Mouse (Mus musculus): ENCODE measurements around the gene Agap1. TPM values are rescaled to one million over a fixed set of nuclear protein-coding genes. Genes with fewer than 3 reads are reported as not detected.

Gene Agap1
- polyA plus RNA-seq, 1 experiment from 2014 or later, result 31.9 TPM

GRCm38 (mm10) chr1:89509763-89510340 is 55.2 kb downstream of the Agap1 start:
- ATAC-seq, result peak; percentile 31
- H3K9me3 ChIP-seq (ENCODE audit: control insufficient read depth, low read length), result no peaks in the 10 kb centered on the region
- no peak overlapping the region for H3K4me2 ChIP-seq (ENCODE audit: low read length)
- no peak overlapping the region for H3K4me3 ChIP-seq (ENCODE audit: low read length)
- no peaks in the 10 kb centered on the region for H3K36me3 ChIP-seq (ENCODE audit: control insufficient read depth, insufficient read depth, low read length)
- H3K9ac ChIP-seq (ENCODE audit: low read depth, low read length), result no peak overlapping the region
- H3K27ac ChIP-seq (ENCODE audit: low read depth, low read length), result peak overlapping the region; percentile 31; the same call in 1 of the 2 replicates
- H3K27me3 ChIP-seq (replicated peaks; ENCODE audit: control insufficient read depth, insufficient read depth, low read length), result no peaks in the 10 kb centered on the region
- 48% methylated on average over 8 of the region's 8 CpGs for WGBS
- H3K4me1 ChIP-seq (ENCODE audit: control insufficient read depth, insufficient read depth, low read depth, low read length), result peaks cover 26% of the 10 kb centered on the region

DNA sequence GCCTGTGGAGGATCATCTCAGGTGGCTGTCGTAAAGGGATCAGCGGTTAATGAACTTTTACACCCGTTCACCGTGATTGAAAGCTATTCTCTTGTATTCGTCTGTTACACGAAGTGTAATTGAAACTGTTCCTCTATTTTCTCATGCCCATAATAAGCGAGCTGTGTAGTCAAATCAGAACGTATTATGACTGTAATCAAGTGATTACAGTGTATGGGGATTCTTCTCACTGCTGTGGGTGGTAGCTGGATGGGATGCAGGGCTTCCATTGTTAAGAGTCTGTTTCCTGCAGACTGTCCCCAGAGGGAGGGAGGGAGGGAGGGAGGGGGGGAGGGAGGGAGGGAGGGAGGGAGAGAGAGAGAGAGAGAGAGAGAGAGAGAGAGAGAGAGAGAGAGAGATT is 56.1 kb downstream of the Agap1 start:
- Histone ChIP-seq H3K9ac (ENCODE audit: low read depth, low read length) (no peak overlapping the region), H3K27me3 (replicated peaks; ENCODE audit: control insufficient read depth, insufficient read depth, low read length) (no peaks in the 10 kb centered on the region), H3K36me3 (ENCODE audit: control insufficient read depth, insufficient read depth, low read length) (no peaks in the 10 kb centered on the region), H3K27ac (ENCODE audit: low read depth, low read length) (no peak overlapping the region; the same call in 1 of the 2 replicates), H3K4me3 (ENCODE audit: low read length) (no peak overlapping the region), H3K4me2 (ENCODE audit: low read length) (no peak overlapping the region), H3K9me3 (ENCODE audit: control insufficient read depth, low read length) (no peaks in the 10 kb centered on the region), H3K4me1 (ENCODE audit: control insufficient read depth, insufficient read depth, low read depth, low read length) (peaks cover 26% of the 10 kb centered on the region)
- WGBS, result 28% methylated on average over 8 of the region's 8 CpGs
- no peak for ATAC-seq

DNA sequence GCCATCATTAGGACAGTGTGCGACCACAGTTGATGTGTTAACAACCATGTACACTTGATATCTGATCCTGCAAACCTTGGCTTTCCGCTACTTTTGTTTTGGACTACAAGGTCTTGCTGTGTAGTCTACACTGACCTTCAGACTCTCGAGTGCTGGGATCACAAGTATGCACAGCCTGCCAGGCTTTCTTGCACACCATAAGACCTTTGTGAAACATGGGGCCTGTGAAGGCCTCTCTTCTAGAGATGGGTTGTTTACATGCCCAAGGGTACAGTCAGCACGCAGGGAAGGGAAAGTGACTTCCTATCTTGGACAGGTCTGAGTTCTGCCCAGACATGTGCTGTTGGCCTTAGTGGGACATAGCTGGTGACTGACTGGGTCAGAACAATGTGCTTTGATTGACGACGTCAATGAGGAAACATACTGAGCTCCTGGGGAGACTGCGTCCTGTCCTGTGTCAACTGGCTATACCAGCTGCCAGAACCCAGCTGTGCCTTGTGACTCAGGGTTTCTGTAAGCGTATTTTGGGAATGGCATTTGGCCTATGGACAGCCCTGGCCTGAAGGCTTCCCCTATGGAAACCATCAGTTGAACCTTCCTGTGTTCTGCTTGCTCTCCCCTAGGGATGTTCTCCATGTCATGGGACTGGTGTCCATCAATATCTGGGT is 59.1 kb downstream of the Agap1 start:
- H3K36me3 ChIP-seq (ENCODE audit: control insufficient read depth, insufficient read depth, low read length), result no peaks in the 10 kb centered on the region
- peaks cover 37% of the 10 kb centered on the region for H3K4me1 ChIP-seq (ENCODE audit: control insufficient read depth, insufficient read depth, low read depth, low read length)
- H3K9me3 ChIP-seq (ENCODE audit: control insufficient read depth, low read length), result no peaks in the 10 kb centered on the region
- H3K27ac ChIP-seq (ENCODE audit: low read depth, low read length), result no peak overlapping the region
- WGBS, result 63% methylated on average over 8 of the region's 8 CpGs
- H3K27me3 ChIP-seq (replicated peaks; ENCODE audit: control insufficient read depth, insufficient read depth, low read length), result no peaks in the 10 kb centered on the region
- no peak for ATAC-seq
- H3K4me3 ChIP-seq (ENCODE audit: low read length), result no peak overlapping the region
- H3K4me2 ChIP-seq (ENCODE audit: low read length), result no peak overlapping the region
- H3K9ac ChIP-seq (ENCODE audit: low read depth, low read length), result no peak overlapping the region

DNA sequence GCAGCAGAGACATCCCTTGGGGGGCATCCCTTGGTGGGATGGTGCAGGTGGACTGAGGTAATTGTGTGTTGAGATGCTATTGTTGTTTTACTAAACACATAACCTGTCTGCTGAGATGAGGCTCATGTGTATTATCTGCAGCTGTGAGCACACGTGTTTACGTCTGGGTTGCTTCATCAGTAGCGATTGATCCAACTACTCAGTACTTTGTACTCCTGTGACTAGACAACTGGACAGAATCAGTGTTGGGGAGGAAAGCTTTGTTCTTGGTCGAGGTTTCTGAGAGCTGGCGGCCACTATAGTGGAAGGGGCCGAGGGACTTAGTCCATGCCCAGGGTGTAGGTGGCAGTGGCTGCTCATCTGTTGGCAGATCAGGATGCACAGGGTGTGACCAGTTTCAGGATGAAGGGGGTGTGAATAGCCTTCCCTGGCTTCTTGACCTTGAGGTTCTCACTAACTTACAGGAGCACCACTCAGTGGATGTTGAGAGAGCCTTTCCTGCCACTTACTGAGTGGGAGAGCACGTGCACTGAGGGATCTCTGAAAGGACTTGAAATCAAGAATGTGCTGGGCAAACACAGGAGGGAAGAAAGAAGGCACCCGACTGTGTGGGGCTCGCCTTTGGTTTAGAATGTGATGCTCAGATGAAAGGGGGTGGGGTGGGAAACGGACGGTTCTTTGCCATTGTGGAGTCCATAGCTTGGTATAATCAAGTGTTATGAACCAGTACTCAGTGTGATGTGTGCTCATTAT is 61.4 kb downstream of the Agap1 start:
- Histone ChIP-seq H3K27me3 (replicated peaks; ENCODE audit: control insufficient read depth, insufficient read depth, low read length) (no peaks in the 10 kb centered on the region), H3K4me2 (ENCODE audit: low read length) (no peak overlapping the region), H3K4me3 (ENCODE audit: low read length) (no peak overlapping the region), H3K4me1 (ENCODE audit: control insufficient read depth, insufficient read depth, low read depth, low read length) (peaks cover 25% of the 10 kb centered on the region), H3K9ac (ENCODE audit: low read depth, low read length) (no peak overlapping the region), H3K27ac (ENCODE audit: low read depth, low read length) (no peak overlapping the region), H3K36me3 (ENCODE audit: control insufficient read depth, insufficient read depth, low read length) (no peaks in the 10 kb centered on the region), H3K9me3 (ENCODE audit: control insufficient read depth, low read length) (no peaks in the 10 kb centered on the region)
- WGBS, result 62% methylated on average over 11 of the region's 11 CpGs
- ATAC-seq, result no peak

DNA sequence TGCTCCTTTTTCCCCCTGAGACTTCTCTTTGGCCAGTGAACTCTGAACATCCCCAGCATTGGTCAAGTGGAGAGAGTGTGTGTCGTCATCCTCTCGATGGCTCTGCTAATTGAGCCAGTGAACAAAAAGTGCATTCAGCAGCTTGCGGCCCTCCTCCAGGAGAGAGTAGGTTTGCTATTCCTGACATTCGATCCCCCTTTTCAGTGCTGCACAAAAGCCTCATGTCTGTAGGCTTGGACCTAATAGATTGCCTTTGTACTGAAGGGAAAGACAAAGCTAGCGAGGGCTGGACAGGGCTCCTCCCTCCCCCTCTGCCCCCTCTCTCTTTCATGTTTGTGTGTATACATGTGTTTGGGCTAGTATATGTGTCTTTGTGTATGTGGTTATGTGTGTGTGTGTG is 63.2 kb downstream of the Agap1 start:
- Histone ChIP-seq H3K4me2 (ENCODE audit: low read length) (no peak overlapping the region), H3K4me1 (ENCODE audit: control insufficient read depth, insufficient read depth, low read depth, low read length) (peaks cover 30% of the 10 kb centered on the region), H3K9ac (ENCODE audit: low read depth, low read length) (no peak overlapping the region), H3K27ac (ENCODE audit: low read depth, low read length) (no peak overlapping the region), H3K36me3 (ENCODE audit: control insufficient read depth, insufficient read depth, low read length) (no peaks in the 10 kb centered on the region), H3K27me3 (replicated peaks; ENCODE audit: control insufficient read depth, insufficient read depth, low read length) (no peaks in the 10 kb centered on the region), H3K4me3 (ENCODE audit: low read length) (no peak overlapping the region), H3K9me3 (ENCODE audit: control insufficient read depth, low read length) (no peaks in the 10 kb centered on the region)
- WGBS, result 8% methylated on average over 5 of the region's 5 CpGs
- peak; percentile 58; the same call in 1 of the 2 replicates for ATAC-seq

- no peak overlapping the region for H3K9ac ChIP-seq (ENCODE audit: low read depth, low read length)
- H3K9me3 ChIP-seq (ENCODE audit: control insufficient read depth, low read length), result no peaks in the 10 kb centered on the region
- H3K27ac ChIP-seq (ENCODE audit: low read depth, low read length), result no peak overlapping the region
- H3K4me3 ChIP-seq (ENCODE audit: low read length), result no peak overlapping the region
- no peaks in the 10 kb centered on the region for H3K27me3 ChIP-seq (replicated peaks; ENCODE audit: control insufficient read depth, insufficient read depth, low read length)
- no peak for ATAC-seq
- H3K4me2 ChIP-seq (ENCODE audit: low read length), result no peak overlapping the region
- 27% methylated on average over 17 of the region's 17 CpGs for WGBS
- no peaks in the 10 kb centered on the region for H3K36me3 ChIP-seq (ENCODE audit: control insufficient read depth, insufficient read depth, low read length)
- H3K4me1 ChIP-seq (ENCODE audit: control insufficient read depth, insufficient read depth, low read depth, low read length), result peaks cover 37% of the 10 kb centered on the region
Measured at GRCm38 (mm10) chr1:89519914-89520643, 65.5 kb downstream of the Agap1 start.

GRCm38 (mm10) chr1:89521406-89521805 is 66.8 kb downstream of the Agap1 start:
- Histone ChIP-seq H3K4me2 (ENCODE audit: low read length) (no peak overlapping the region), H3K9ac (ENCODE audit: low read depth, low read length) (peak overlapping the region; percentile 14; the same call in 1 of the 2 replicates), H3K4me1 (ENCODE audit: control insufficient read depth, insufficient read depth, low read depth, low read length) (peaks cover 42% of the 10 kb centered on the region), H3K9me3 (ENCODE audit: control insufficient read depth, low read length) (no peaks in the 10 kb centered on the region), H3K27ac (ENCODE audit: low read depth, low read length) (no peak overlapping the region), H3K27me3 (replicated peaks; ENCODE audit: control insufficient read depth, insufficient read depth, low read length) (no peaks in the 10 kb centered on the region), H3K4me3 (ENCODE audit: low read length) (no peak overlapping the region), H3K36me3 (ENCODE audit: control insufficient read depth, insufficient read depth, low read length) (no peaks in the 10 kb centered on the region)
- WGBS, result 66% methylated on average over 11 of the region's 11 CpGs
- ATAC-seq, result no peak

DNA sequence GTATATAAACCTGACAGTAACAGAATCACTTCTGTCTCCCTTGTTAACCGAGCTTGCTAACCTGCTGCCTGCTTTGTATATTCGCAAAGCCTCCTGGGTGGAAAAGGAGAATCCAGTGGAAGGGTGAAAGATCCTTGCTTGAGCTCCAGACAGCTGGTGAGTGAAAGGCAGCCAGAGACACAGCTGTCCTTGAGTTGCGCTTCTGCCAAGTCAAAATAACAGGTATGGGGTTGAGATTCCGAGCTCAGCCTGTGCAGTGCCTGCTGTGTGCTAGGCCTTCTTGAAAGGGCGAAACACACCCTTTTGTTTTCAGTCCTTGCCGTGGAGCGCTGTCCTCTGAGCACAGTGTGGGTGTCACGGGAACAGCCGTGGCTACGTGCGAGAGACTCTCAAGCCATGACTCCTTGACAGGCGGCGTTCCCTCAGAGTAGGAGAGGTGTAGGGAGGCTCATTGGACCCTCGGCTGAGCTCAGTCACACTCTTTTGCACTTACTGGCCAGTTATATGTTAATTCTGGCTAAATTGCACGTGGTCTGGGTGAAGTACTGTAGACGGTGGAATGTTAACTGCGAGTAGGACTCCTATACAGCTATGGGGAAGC is 67.4 kb downstream of the Agap1 start:
- H3K9ac ChIP-seq (ENCODE audit: low read depth, low read length), result no peak overlapping the region

More for the DNA sequence above, 67.4 kb downstream of the Agap1 start:
- Histone ChIP-seq H3K36me3 (ENCODE audit: control insufficient read depth, insufficient read depth, low read length) (no peaks in the 10 kb centered on the region), H3K27ac (ENCODE audit: low read depth, low read length) (no peak overlapping the region), H3K4me2 (ENCODE audit: low read length) (no peak overlapping the region), H3K4me3 (ENCODE audit: low read length) (no peak overlapping the region), H3K4me1 (ENCODE audit: control insufficient read depth, insufficient read depth, low read depth, low read length) (peaks cover 41% of the 10 kb centered on the region), H3K9me3 (ENCODE audit: control insufficient read depth, low read length) (no peaks in the 10 kb centered on the region), H3K27me3 (replicated peaks; ENCODE audit: control insufficient read depth, insufficient read depth, low read length) (no peaks in the 10 kb centered on the region)
- 27% methylated on average over 17 of the region's 17 CpGs for WGBS
- no peak for ATAC-seq
